Mouse (Mus musculus): ENCODE data around the gene Kcnn4.

GRCm38 (mm10) chr7:24390512-24390911 lies 20.4 kb downstream of the Kcnn4 start:
- TF ChIP-seq POLR2A (IDR thresholded peaks at IDR 0.05; ENCODE audit: borderline replicate concordance, control insufficient read depth, low read depth, low read length): no peak
- TF ChIP-seq CTCF (IDR thresholded peaks at IDR 0.05; ENCODE audit: control insufficient read depth, insufficient read depth, low read length): no peak

Measured in bone marrow, adult 2 months (tissue).